Mouse (Mus musculus): Measurements from ENCODE around the gene Pnpo. TPM values are rescaled to one million over a fixed set of nuclear protein-coding genes. Genes with fewer than 3 reads are reported as not detected.

The Pnpo gene
- polyA plus RNA-seq, 1 experiment from 2014 or later = 26.7 TPM

DNA sequence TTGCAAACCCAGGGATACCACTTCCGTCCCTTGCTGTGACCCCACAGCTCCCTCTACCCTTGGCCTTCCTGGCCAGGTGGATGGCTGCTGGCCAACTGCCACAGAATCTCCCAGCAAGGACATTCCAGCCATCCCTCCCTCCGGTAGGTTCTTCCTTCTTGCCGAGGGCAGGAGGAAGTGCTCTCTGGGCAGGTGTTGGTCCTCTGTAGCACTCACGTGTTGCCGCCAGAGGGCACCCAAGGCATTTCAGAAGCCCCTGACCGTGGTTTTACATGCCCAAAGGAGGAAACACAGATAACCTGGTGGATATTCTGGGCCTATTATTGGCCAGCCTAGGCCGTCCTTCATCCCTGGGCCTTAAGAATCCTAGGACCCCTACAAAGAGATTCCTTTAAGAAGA, 38.6 kb upstream of the Pnpo start:
- H3K4me2 ChIP-seq (ENCODE audit: low read depth, low read length) = peak overlapping the region; percentile 32
- no peak for ATAC-seq (replicated peaks; ENCODE audit: insufficient number of reproducible peaks, low FRiP score, low TSS enrichment, low read depth)
- no peak overlapping the region for H3K27ac ChIP-seq (replicated peaks; ENCODE audit: low read depth, low read length)
- 3% methylated on average over 7 of the region's 7 CpGs for WGBS
- peak; percentile 88 for DNase-seq (ENCODE audit: low spot score)
- no peaks in the 10 kb centered on the region for H3K9me3 ChIP-seq (replicated peaks; ENCODE audit: control insufficient read depth, low read length)
- peaks cover 2% of the 10 kb centered on the region for H3K27me3 ChIP-seq (ENCODE audit: control insufficient read depth, insufficient read depth, low read length)
- H3K4me3 ChIP-seq (ENCODE audit: low read depth, low read length) = no peak overlapping the region
- no peaks in the 10 kb centered on the region; the same call in 1 of the 2 replicates for H3K4me1 ChIP-seq (ENCODE audit: control insufficient read depth, insufficient read depth, low read length)
- H3K36me3 ChIP-seq (replicated peaks; ENCODE audit: control insufficient read depth, insufficient read depth, low read depth, low read length) = no peaks in the 10 kb centered on the region
- no peak overlapping the region for H3K9ac ChIP-seq (replicated peaks; ENCODE audit: low read length)

DNA sequence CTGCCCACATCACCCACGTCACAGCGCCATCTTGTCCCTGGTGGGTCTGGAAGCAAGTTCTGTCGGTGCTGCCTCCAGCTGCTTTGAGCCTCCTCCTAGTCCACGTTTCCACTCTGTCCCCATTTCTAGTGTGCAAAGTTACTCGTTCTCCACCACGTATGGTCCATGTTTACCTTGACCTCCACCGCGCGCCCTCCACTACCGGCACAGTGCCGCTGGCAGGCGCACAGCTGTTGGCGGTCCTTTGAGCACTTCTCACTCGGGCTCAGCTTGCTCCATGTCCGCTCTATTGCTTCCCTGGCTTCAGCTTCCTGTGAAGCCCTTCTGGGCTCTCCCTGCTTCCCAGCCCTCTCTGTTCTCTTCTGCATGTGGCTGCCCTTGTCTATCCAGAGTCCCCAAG, 37.7 kb upstream of the Pnpo start:
- ATAC-seq (replicated peaks; ENCODE audit: insufficient number of reproducible peaks, low FRiP score, low TSS enrichment, low read depth) = no peak
- Histone ChIP-seq H3K27me3 (ENCODE audit: control insufficient read depth, insufficient read depth, low read length) (peaks cover 2% of the 10 kb centered on the region), H3K4me3 (ENCODE audit: low read depth, low read length) (no peak overlapping the region), H3K4me1 (ENCODE audit: control insufficient read depth, insufficient read depth, low read length) (no peaks in the 10 kb centered on the region), H3K27ac (replicated peaks; ENCODE audit: low read depth, low read length) (no peak overlapping the region), H3K9me3 (replicated peaks; ENCODE audit: control insufficient read depth, low read length) (no peaks in the 10 kb centered on the region), H3K4me2 (ENCODE audit: low read depth, low read length) (no peak overlapping the region), H3K36me3 (replicated peaks; ENCODE audit: control insufficient read depth, insufficient read depth, low read depth, low read length) (no peaks in the 10 kb centered on the region), H3K9ac (replicated peaks; ENCODE audit: low read length) (no peak overlapping the region)
- DNase-seq (ENCODE audit: low spot score) = no peak
- WGBS = 70% methylated on average over 15 of the region's 15 CpGs

DNA sequence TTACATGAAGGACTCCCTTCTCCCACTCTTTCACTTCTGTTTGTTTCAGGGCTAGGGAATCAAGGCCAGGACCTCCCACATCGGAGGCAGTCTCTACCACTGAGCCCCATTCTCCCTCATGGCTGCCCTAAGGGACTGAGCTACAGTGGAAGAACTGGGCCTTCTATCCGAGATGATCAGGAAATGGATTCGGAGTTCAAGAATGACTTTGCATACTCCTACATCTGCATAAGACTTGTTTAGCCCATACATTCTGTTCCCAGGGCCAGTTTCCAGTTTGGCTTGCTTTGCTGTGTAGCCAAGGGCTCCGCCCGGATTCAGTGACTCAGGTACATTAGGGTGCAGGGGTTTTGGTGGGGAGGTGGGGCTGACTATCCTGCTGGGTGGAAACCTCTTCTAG, 36.2 kb upstream of the Pnpo start:
- H3K36me3 ChIP-seq (replicated peaks; ENCODE audit: control insufficient read depth, insufficient read depth, low read depth, low read length) = no peaks in the 10 kb centered on the region
- no peak overlapping the region for H3K4me3 ChIP-seq (ENCODE audit: low read depth, low read length)
- H3K4me1 ChIP-seq (ENCODE audit: control insufficient read depth, insufficient read depth, low read length) = no peaks in the 10 kb centered on the region
- WGBS = 69% methylated on average over 5 of the region's 5 CpGs
- no peaks in the 10 kb centered on the region for H3K9me3 ChIP-seq (replicated peaks; ENCODE audit: control insufficient read depth, low read length)
- no peak overlapping the region for H3K9ac ChIP-seq (replicated peaks; ENCODE audit: low read length)
- no peak overlapping the region for H3K27ac ChIP-seq (replicated peaks; ENCODE audit: low read depth, low read length)
- DNase-seq (ENCODE audit: low spot score) (no peak), ATAC-seq (replicated peaks; ENCODE audit: insufficient number of reproducible peaks, low FRiP score, low TSS enrichment, low read depth) (no peak)
- no peaks in the 10 kb centered on the region for H3K27me3 ChIP-seq (ENCODE audit: control insufficient read depth, insufficient read depth, low read length)
- H3K4me2 ChIP-seq (ENCODE audit: low read depth, low read length) = no peak overlapping the region

DNA sequence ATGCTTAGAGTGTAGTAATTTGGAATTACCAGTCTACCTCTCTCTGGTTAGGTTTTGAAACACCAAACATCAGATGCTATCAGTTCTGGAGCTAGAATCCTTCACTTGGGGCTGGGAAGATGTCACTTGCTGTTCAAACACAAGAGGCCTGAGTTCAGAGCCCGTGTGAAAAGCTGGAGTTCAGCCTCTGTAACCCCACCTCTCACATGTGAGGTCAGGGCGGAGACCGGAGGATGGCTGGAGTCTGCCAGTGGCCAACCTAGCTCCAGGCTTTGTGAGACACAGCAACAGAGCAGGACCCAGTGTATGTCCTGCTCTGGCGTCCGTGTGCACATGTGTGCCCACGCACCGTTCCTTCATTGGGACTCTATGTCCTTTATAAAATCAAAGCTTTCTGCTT, 35.5 kb upstream of the Pnpo start:
- Histone ChIP-seq H3K27me3 (ENCODE audit: control insufficient read depth, insufficient read depth, low read length) (no peaks in the 10 kb centered on the region), H3K4me2 (ENCODE audit: low read depth, low read length) (no peak overlapping the region), H3K9me3 (replicated peaks; ENCODE audit: control insufficient read depth, low read length) (no peaks in the 10 kb centered on the region), H3K9ac (replicated peaks; ENCODE audit: low read length) (no peak overlapping the region), H3K4me3 (ENCODE audit: low read depth, low read length) (no peak overlapping the region), H3K27ac (replicated peaks; ENCODE audit: low read depth, low read length) (no peak overlapping the region), H3K4me1 (ENCODE audit: control insufficient read depth, insufficient read depth, low read length) (no peaks in the 10 kb centered on the region), H3K36me3 (replicated peaks; ENCODE audit: control insufficient read depth, insufficient read depth, low read depth, low read length) (no peaks in the 10 kb centered on the region)
- 76% methylated on average over 7 of the region's 7 CpGs for WGBS
- DNase-seq (ENCODE audit: low spot score) (no peak), ATAC-seq (replicated peaks; ENCODE audit: insufficient number of reproducible peaks, low FRiP score, low TSS enrichment, low read depth) (no peak)

DNA sequence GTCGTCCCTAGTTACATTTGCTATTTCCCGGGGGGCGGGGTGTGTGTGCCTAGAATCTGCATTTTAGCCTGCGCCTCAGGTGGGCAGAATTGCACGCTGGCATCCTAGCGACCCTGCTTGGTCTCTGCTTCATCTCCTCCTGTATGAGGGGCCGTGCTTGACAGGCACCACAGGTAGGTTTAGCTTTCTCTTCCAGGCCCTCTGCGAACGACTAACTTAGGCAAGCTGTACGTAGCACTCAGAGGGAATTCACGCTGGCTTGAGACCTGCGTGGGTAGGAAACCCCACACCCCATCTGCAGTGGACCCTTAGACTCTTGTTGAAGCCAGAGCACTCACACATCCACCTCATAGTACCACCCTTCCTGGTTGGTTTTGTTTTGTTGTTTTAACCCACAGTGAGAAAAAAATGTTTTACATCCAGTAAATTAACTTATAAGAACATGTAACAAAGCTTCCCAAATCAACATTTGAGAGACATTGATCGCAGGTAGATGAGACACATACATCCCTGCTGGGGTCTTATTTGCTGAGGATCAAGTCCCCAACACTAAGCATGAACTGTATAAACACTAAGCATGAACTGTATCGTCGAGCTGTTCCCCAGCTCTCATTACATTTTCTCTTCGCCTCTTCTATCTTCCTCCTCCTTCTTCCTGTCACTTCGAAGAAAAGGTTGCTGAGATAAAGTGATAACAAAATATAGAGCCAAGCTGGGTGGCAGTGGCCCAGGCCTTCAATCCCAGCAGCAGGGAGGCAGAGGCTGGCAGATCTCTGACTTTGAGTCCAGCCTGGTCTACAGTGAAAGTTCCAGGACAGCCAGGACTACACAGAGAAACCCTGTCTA, 34.8 kb upstream of the Pnpo start:
- H3K36me3 ChIP-seq (replicated peaks; ENCODE audit: control insufficient read depth, insufficient read depth, low read depth, low read length) = no peaks in the 10 kb centered on the region
- no peaks in the 10 kb centered on the region for H3K9me3 ChIP-seq (replicated peaks; ENCODE audit: control insufficient read depth, low read length)
- peak overlapping the region; percentile 42 for H3K4me2 ChIP-seq (ENCODE audit: low read depth, low read length)
- H3K27me3 ChIP-seq (ENCODE audit: control insufficient read depth, insufficient read depth, low read length) = no peaks in the 10 kb centered on the region
- H3K9ac ChIP-seq (replicated peaks; ENCODE audit: low read length) = peak overlapping the region; percentile 59
- H3K4me3 ChIP-seq (ENCODE audit: low read depth, low read length) = peak overlapping the region; percentile 34
- peak overlapping the region; percentile 53 for H3K27ac ChIP-seq (replicated peaks; ENCODE audit: low read depth, low read length)
- DNase-seq (ENCODE audit: low spot score) (no peak), ATAC-seq (replicated peaks; ENCODE audit: insufficient number of reproducible peaks, low FRiP score, low TSS enrichment, low read depth) (no peak)
- no peaks in the 10 kb centered on the region for H3K4me1 ChIP-seq (ENCODE audit: control insufficient read depth, insufficient read depth, low read length)
- WGBS = 29% methylated on average over 17 of the region's 17 CpGs

DNA sequence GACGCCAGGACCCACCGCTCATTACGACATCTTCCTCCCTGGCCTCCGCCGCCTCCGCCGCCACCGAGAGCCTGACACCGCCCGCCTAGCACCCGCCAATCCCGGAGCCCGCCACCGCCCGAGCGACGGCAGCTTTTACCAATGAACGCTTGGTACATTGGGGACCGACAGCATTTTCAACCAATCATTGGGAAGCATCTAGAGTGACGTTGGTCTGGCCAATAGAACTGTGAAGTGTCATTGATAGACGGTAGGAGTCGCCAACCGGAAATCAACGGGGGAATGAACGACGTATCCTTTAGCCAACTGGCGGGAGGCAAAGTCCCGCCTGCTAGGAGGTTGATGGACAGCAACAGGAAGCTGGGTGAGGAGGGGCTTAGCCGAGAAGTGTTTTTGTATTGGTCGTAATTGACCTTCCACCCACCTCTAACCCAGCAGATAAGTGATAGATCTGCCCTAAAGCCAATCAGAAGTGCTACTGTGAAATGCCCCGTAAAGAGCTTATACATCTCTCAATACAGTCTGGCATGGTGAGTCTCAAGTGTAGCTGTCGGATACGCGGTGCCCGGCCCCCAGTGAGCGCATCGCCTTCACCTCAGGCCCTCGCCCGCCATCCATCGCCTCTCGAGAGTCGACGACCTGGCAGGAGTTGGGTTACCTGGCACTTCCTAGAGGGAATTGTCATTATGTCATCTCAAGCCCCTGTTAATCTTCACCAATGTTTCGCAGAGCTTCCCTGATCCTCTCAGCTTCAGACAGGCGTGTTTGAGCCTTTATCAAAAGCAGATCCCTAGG, 34.0 kb upstream of the Pnpo start:
- under 1% methylated on average over 45 of the region's 45 CpGs for WGBS

DNA sequence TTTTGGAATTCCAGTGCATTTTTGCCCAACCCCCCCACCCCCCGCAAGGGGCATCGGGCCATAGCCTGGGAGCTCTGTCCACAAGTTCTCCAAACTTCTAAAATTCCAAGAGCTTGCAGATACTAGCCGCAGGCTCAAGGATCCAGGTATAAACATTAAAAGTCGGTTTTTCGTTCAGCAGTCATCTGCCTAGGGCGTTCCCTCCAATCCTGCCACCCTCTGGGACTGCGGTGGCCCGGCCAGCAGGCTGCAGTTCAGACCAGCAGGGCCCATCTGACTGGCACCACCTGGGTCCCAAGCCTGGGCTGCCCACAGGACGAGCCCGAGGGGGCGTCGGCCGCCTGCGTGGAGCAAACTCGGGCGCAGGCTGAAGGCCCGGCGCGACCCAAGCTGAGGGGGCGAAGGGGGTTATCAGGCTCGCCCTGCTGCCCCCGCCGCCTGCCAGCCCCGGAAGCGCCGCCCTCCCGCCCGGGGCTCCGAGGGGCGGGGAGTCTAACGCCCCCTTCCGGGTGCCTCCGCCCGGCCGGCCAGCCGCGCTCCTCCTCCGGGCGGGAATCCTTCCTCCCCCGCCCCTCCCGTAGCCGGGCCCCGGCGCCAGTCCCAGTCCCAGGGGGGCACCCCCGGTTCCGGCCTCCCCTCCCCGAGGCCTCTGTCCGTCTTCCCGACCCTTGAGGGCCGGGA, 33.3 kb upstream of the Pnpo start:
- DNase-seq (ENCODE audit: low spot score) (peak; percentile 90), ATAC-seq (replicated peaks; ENCODE audit: insufficient number of reproducible peaks, low FRiP score, low TSS enrichment, low read depth) (peak; percentile 35)
- Histone ChIP-seq H3K9me3 (replicated peaks; ENCODE audit: control insufficient read depth, low read length) (no peaks in the 10 kb centered on the region), H3K27me3 (ENCODE audit: control insufficient read depth, insufficient read depth, low read length) (no peaks in the 10 kb centered on the region), H3K9ac (replicated peaks; ENCODE audit: low read length) (peak overlapping the region; percentile 93), H3K4me2 (ENCODE audit: low read depth, low read length) (peak overlapping the region; percentile 67), H3K36me3 (replicated peaks; ENCODE audit: control insufficient read depth, insufficient read depth, low read depth, low read length) (no peaks in the 10 kb centered on the region), H3K27ac (replicated peaks; ENCODE audit: low read depth, low read length) (peak overlapping the region; percentile 84), H3K4me3 (ENCODE audit: low read depth, low read length) (peak overlapping the region; percentile 79), H3K4me1 (ENCODE audit: control insufficient read depth, insufficient read depth, low read length) (no peaks in the 10 kb centered on the region)
- WGBS = 1% methylated on average over 46 of the region's 50 CpGs

More for the DNA sequence above, 34.0 kb upstream of the Pnpo start:
- Histone ChIP-seq H3K4me1 (ENCODE audit: control insufficient read depth, insufficient read depth, low read length) (no peaks in the 10 kb centered on the region), H3K9ac (replicated peaks; ENCODE audit: low read length) (peak overlapping the region; percentile 93), H3K4me3 (ENCODE audit: low read depth, low read length) (peak overlapping the region; percentile 79), H3K27me3 (ENCODE audit: control insufficient read depth, insufficient read depth, low read length) (no peaks in the 10 kb centered on the region), H3K4me2 (ENCODE audit: low read depth, low read length) (peak overlapping the region; percentile 42), H3K9me3 (replicated peaks; ENCODE audit: control insufficient read depth, low read length) (no peaks in the 10 kb centered on the region), H3K36me3 (replicated peaks; ENCODE audit: control insufficient read depth, insufficient read depth, low read depth, low read length) (no peaks in the 10 kb centered on the region), H3K27ac (replicated peaks; ENCODE audit: low read depth, low read length) (peak overlapping the region; percentile 84)
- ATAC-seq (replicated peaks; ENCODE audit: insufficient number of reproducible peaks, low FRiP score, low TSS enrichment, low read depth) (peak; percentile 94), DNase-seq (ENCODE audit: low spot score) (peak; percentile 100)

All from embryonic facial prominence, embryonic 11.5 days (tissue).